8 mouse cellular contexts compared by ENCODE assay signal in genomic region chr19:6015511-6016315, GRCm38 (mm10). TPM values are rescaled to one million over a fixed set of nuclear protein-coding genes. Genes with fewer than 3 reads are reported as not detected.
DNase-seq lines count a peak whose midpoint lies in the region; ATAC-seq lines count a peak whose summit lies in the region.

Capn1 (minus strand) TSS chr19:6015897.

- peak within 1 kb of the TSS; percentile 78 for H3K4me2 ChIP-seq in forebrain, embryonic 14.5 days (ENCODE audit: low read length)
- peak within 1 kb of the TSS; percentile 80 for H3K4me2 ChIP-seq in neural tube, embryonic 14.5 days (ENCODE audit: low read depth, low read length)

- peak; percentile 55 to 74 for DNase-seq in CD8-positive naive resting alpha-beta T cell, adult 2 months (ENCODE audit: low read depth in 2 of 2, low spot score in 2 of 2)
- DNase-seq in forebrain, embryonic 14.5 days (ENCODE audit: low spot score): peak; percentile 55
- peak; percentile 83 to 86 for DNase-seq in heart, postnatal 10 days
- no peak for DNase-seq in large intestine, adult 2 months (ENCODE audit: low read depth, low spot score)
- DNase-seq in lung, adult 18-20 months: peak; percentile 65 to 68
- peak; percentile 36 for DNase-seq in testis, postnatal 14 days (ENCODE audit: low spot score)

- ATAC-seq in cerebellum, adult (ENCODE audit: insufficient number of reproducible peaks, low FRiP score, low TSS enrichment): peak; percentile 36; the same call in 1 of the 2 replicates
- peak; percentile 74 for ATAC-seq in forebrain, embryonic 14.5 days
- peak; percentile 77 for ATAC-seq in neural tube, embryonic 14.5 days (ENCODE audit: low read depth)

- H3K4me1 ChIP-seq in forebrain, embryonic 14.5 days (ENCODE audit: control insufficient read depth, insufficient read depth, low read length): no peaks in the 10 kb centered on the region; the same call in 1 of the 2 replicates
- peaks cover 8% of the 10 kb centered on the region; the same call in 1 of the 2 replicates for H3K4me1 ChIP-seq in neural tube, embryonic 14.5 days (ENCODE audit: control insufficient read depth, insufficient read depth, low read length)

- H3K36me3 ChIP-seq in forebrain, embryonic 14.5 days (ENCODE audit: control insufficient read depth, insufficient read depth, low read length): no peaks in the 10 kb centered on the region
- no peaks in the 10 kb centered on the region for H3K36me3 ChIP-seq in neural tube, embryonic 14.5 days (ENCODE audit: control insufficient read depth, insufficient read depth, low read length)

- H3K27ac ChIP-seq in forebrain, embryonic 14.5 days (ENCODE audit: low read depth, low read length): no peak within 1 kb of the TSS
- no peak within 1 kb of the TSS for H3K27ac ChIP-seq in neural tube, embryonic 14.5 days (ENCODE audit: low read depth, low read length)

- 3% methylated on average over 40 of the region's 40 CpGs for WGBS in forebrain, embryonic 14.5 days
- WGBS in large intestine, adult 2 months: 2% methylated on average over 40 of the region's 40 CpGs
- WGBS in neural tube, embryonic 14.5 days: 2% methylated on average over 40 of the region's 40 CpGs

- intact Hi-C loops in heart, postnatal 10 days (cut with DNase I): loop anchor here (2.0 to 10.0 kb wide), 2 partner anchors 95 to 231 kb away; no protein-coding TSS in a partner anchor

- H3K27me3 ChIP-seq in forebrain, embryonic 14.5 days (replicated peaks; ENCODE audit: control insufficient read depth, insufficient read depth, low read length): peaks cover 12% of the 10 kb centered on the region
- peaks cover 5% of the 10 kb centered on the region; the same call in 1 of the 2 replicates for H3K27me3 ChIP-seq in neural tube, embryonic 14.5 days (ENCODE audit: control insufficient read depth, insufficient read depth, low read length)

- H3K9me3 ChIP-seq in forebrain, embryonic 14.5 days (replicated peaks; ENCODE audit: control insufficient read depth, low read length): no peaks in the 10 kb centered on the region
- no peaks in the 10 kb centered on the region for H3K9me3 ChIP-seq in neural tube, embryonic 14.5 days (ENCODE audit: control insufficient read depth, low read length)

- H3K9ac ChIP-seq in forebrain, embryonic 14.5 days (ENCODE audit: low read length): peak within 1 kb of the TSS; percentile 65
- peak within 1 kb of the TSS; percentile 68 for H3K9ac ChIP-seq in neural tube, embryonic 14.5 days (replicated peaks; ENCODE audit: low read depth, low read length)

- H3K4me3 ChIP-seq in forebrain, embryonic 14.5 days (ENCODE audit: low read depth, low read length): peak within 1 kb of the TSS; percentile 39
- peak within 1 kb of the TSS; percentile 46 for H3K4me3 ChIP-seq in neural tube, embryonic 14.5 days (ENCODE audit: low read depth, low read length)

RNA-seq across cellular contexts. Expression of gene Capn1, which starts in this region (rescaled TPM):
- polyA plus RNA-seq in forebrain, embryonic 14.5 days (2014; fragmentation: Nextera tagmentation; extraction: Ambion mirVana): 2.4 TPM in 2 replicates
- total RNA-seq in heart, postnatal 10 days (2021): 10 to 100 TPM; 32.6 to 37.8 TPM
- polyA plus RNA-seq in large intestine, adult 2 months (2012; rRNA removed): 102 and 120 TPM in 2 replicates
- 3.4 and 7.0 TPM in 2 replicates for polyA plus RNA-seq in neural tube, embryonic 14.5 days (2014; fragmentation: Nextera tagmentation; extraction: Ambion mirVana)

Comparison
In these comparisons a context has a peak if more than half of its experiments do, and no peak if none do; other contexts are left out.
1. RNA of gene Capn1 (polyA plus RNA-seq): 102 to 120 TPM in large intestine, adult 2 months; 3.4 to 7.0 TPM in neural tube, embryonic 14.5 days and 2.4 TPM in forebrain, embryonic 14.5 days; every median in the first group is over 10 times any median in the second.
2. Peak in every context shown above with its lines, with median percentiles within 50 percentile points of each other: ATAC-seq.